Mouse (Mus musculus) neutrophil, adult 65 days (primary cell): Measurements from ENCODE around the gene Dnase2b. TPM values are rescaled to one million over a fixed set of nuclear protein-coding genes. Genes with fewer than 3 reads are reported as not detected.

Experiments
- total RNA-seq: library from RNA; stranded (reverse); gene quantifications from 2 replicates; pipeline ENCODE4 v1.2.4, GENCODE M21; 2023

Gene Dnase2b
- 0.19 TPM in 1 of 2 replicates, not detected in the other for total RNA-seq

DNA sequence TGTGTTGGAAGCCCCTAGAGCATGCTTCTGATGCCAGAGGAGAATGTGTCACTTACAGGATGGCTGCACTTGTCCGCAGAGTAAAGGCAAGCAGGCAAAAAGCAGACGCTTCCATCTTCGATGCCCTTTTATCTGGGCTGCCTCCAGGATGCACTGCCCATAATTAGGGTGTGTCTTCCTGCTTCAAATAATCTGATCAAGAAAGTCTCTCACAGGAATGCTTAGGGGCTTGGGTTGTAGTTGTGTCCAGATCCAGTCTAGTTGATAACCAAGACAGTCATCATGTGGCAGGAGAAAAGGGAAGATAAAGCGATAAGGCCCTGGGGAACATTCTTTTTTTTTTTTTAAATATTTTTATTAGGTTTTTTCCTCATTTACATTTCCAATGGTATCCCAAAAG is at the start of gene Dnase2b:
Gene Dnase2b, minus strand, starts transcription at position 101 of the 400 bp plus-strand sequence.

DNA sequence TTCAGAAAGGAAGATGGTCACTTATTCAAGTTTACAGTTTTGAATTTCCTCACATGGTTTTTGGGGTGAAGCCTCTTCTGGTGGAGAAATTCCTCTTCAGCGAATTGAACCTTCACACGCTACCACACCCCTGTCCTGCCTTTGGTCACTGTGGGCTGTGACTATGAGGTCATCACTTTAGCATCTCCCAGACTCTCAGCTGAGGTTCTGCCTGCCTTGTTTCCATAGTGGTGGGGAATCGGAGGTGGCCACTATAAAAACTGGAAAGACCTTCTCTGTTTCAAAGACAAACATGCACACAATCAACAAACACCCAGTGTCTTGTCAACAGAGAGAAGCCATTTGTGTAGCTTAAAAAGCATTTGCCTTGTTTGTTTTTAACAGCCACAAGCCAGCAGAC is 35.8 kb upstream of the Dnase2b start, which contains the start of gene 4930503B20Rik:
Gene 4930503B20Rik, minus strand, starts transcription at position 101 of the 400 bp plus-strand sequence.

DNA sequence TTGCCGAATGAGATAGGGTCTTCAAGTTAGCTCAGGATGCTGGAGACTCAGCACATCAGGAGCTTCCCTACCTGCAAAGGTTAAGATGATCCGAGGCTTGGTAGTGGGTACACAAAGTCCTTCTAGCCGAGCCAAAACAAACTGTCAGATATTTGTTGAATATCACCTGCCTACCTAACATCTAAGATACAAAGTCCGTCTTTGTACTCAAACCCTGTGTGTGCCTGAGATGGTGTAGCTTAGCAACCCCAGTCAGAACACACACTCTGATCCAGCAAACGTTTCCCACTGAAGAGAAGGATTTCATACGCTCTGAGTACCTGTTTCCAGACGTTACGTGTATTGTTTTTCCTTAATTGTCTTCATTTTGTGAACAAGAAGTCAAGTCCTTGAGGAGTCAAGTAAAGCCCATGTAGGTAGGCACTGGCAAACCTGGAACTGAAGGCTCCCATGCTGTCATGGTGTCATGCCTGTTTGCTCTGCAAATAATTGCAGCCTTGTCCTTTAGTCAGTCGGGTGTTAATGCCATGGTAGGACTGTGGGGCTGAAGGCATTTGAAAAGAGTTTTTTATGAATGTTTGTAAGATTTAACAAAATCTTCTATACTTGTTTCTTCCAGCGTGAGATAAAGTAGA is 45.1 kb downstream of the Dnase2b start, which contains the start of gene Uox:
Gene Uox, plus strand, starts transcription at position 279 of the 635 bp plus-strand sequence.

Other genes starting within 250 kb of the Dnase2b start
- 3.3 and 3.9 TPM in 2 replicates for gene Ssx2ip, start 211.0 kb downstream of the Dnase2b start, total RNA-seq
- 22.2 and 23.3 TPM in 2 replicates for gene Ctbs, start 165.8 kb downstream of the Dnase2b start, total RNA-seq
- 4.6 TPM in 2 replicates for gene Spata1, start 115.8 kb downstream of the Dnase2b start, total RNA-seq
- gene Gng5, start 115.8 kb downstream of the Dnase2b start, total RNA-seq: 217 and 298 TPM in 2 replicates
- 55.1 and 56.0 TPM in 2 replicates for gene Rpf1, start 94.2 kb downstream of the Dnase2b start, total RNA-seq
- gene Uox, start 45.2 kb downstream of the Dnase2b start, total RNA-seq: not detected in 2 replicates
- not detected in 2 replicates for gene 4930503B20Rik, start 35.7 kb upstream of the Dnase2b start, total RNA-seq
- gene Samd13, start 70.0 kb upstream of the Dnase2b start, total RNA-seq: not detected in 2 replicates
- 37.5 and 41.9 TPM in 2 replicates for gene Prkacb, start 197.4 kb upstream of the Dnase2b start, total RNA-seq
- gene Ttll7, start 236.8 kb upstream of the Dnase2b start, total RNA-seq: 0.20 and 1.1 TPM in 2 replicates